14 mouse cellular contexts compared by ENCODE assay signal in the genomic region with DNA sequence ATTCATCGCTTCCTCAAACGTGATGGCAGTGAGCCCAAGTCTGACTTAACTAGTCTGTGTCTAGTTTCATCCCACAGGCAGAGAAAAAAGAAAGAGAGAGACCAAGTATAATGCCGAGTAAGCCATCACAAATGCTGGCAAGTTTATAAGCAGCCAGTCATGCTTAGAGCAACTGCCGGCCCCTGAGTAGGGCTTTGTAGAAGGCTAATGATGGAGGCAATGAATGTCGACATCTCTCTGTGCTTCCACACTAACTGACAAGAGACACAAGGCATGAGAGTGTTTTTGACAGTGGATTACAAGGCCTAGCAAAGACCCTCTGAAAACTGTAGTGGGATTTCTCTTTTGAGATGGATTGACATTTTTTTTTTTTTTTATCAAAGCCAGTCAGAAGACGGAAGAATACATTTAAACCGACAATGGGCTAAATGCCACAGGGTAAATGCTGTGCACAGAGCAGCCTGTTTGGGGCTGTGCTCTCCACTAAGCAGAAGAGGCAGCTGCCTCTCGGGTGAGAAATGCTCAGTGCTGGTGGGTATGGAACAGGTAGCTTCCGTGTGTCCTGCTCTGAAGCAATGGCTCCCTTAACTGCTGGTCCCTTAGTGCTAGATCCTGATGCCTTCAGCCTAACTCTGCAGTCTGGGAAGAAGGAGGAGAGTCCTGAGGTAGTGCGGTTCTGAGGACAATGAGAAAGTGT.
DNase-seq lines count a peak whose midpoint lies in the region; ATAC-seq and TF ChIP-seq lines count a peak whose summit lies in the region.
"Had no signal": no experiment of that assay in that cellular context is flagged by ENCODE, and none has a peak within 500 bp of the region (broad histone marks: within the 10 kb centered on the region; RNA-seq: fewer than 3 reads in every experiment).

No protein-coding gene starts in this region.

- no peak overlapping the region for H3K4me3 ChIP-seq in intestine, embryonic 16.5 days (ENCODE audit: low read length)
- no peak overlapping the region for H3K4me3 ChIP-seq in intestine, postnatal 0 days (ENCODE audit: low read depth, low read length)
- no peak overlapping the region for H3K4me3 ChIP-seq in forebrain, embryonic 14.5 days (ENCODE audit: low read depth, low read length)
- H3K4me3 ChIP-seq in midbrain, embryonic 13.5 days (replicated peaks): no peak overlapping the region
- H3K4me3 ChIP-seq: heart, embryonic 13.5 days; neural tube, embryonic 13.5 days had no signal

- peaks cover 10% of the 10 kb centered on the region; the same call in 1 of the 2 replicates for H3K4me1 ChIP-seq in intestine, embryonic 16.5 days (ENCODE audit: control insufficient read depth, insufficient read depth, low read length)
- no peaks in the 10 kb centered on the region; the same call in 1 of the 2 replicates for H3K4me1 ChIP-seq in intestine, postnatal 0 days (replicated peaks; ENCODE audit: control insufficient read depth, insufficient read depth, low read length)
- H3K4me1 ChIP-seq in forebrain, embryonic 14.5 days (ENCODE audit: control insufficient read depth, insufficient read depth, low read length): peaks cover 19% of the 10 kb centered on the region; the same call in 1 of the 2 replicates
- peaks cover 43% of the 10 kb centered on the region for H3K4me1 ChIP-seq in midbrain, embryonic 13.5 days (replicated peaks)

- H3K9me3 ChIP-seq in intestine, embryonic 16.5 days (ENCODE audit: control insufficient read depth, low read length): peaks cover 6% of the 10 kb centered on the region; the same call in 1 of the 2 replicates
- no peaks in the 10 kb centered on the region for H3K9me3 ChIP-seq in intestine, postnatal 0 days (ENCODE audit: control insufficient read depth)
- H3K9me3 ChIP-seq in forebrain, embryonic 14.5 days (replicated peaks; ENCODE audit: control insufficient read depth, low read length): no peaks in the 10 kb centered on the region
- H3K9me3 ChIP-seq in midbrain, embryonic 13.5 days: no peaks in the 10 kb centered on the region
- H3K9me3 ChIP-seq: heart, embryonic 13.5 days; neural tube, embryonic 13.5 days had no signal

- ATAC-seq in intestine, embryonic 16.5 days: no peak
- no peak for ATAC-seq in intestine, postnatal 0 days
- ATAC-seq in forebrain, embryonic 14.5 days: peak; percentile 89
- ATAC-seq in midbrain, embryonic 13.5 days: peak; percentile 63

- no peaks in the 10 kb centered on the region for H3K27me3 ChIP-seq in intestine, embryonic 16.5 days (replicated peaks; ENCODE audit: control insufficient read depth, insufficient read depth, low read length)
- no peaks in the 10 kb centered on the region for H3K27me3 ChIP-seq in intestine, postnatal 0 days (replicated peaks; ENCODE audit: control insufficient read depth, insufficient read depth, low read length)
- H3K27me3 ChIP-seq in forebrain, embryonic 14.5 days (replicated peaks; ENCODE audit: control insufficient read depth, insufficient read depth, low read length): no peaks in the 10 kb centered on the region
- H3K27me3 ChIP-seq in midbrain, embryonic 13.5 days: peaks cover 42% of the 10 kb centered on the region
- H3K27me3 ChIP-seq: heart, embryonic 13.5 days; neural tube, embryonic 13.5 days had no signal

- peak; percentile 93 for DNase-seq in brain, embryonic 14.5 days (ENCODE audit: low read depth)
- DNase-seq in forebrain, embryonic 14.5 days (ENCODE audit: low spot score): peak; percentile 80
- no peak for DNase-seq in adipocyte (ENCODE audit: low spot score)
- DNase-seq in adrenal gland, adult 8-10 months: no peak
- DNase-seq: adrenal gland, postnatal 14 days; embryo, embryonic 11 days; gastrocnemius, postnatal 36 days; heart, postnatal 4 days; lung, postnatal 4 days had no signal

- peak overlapping the region; percentile 7; the same call in 1 of the 2 replicates for H3K27ac ChIP-seq in intestine, embryonic 16.5 days (ENCODE audit: low read length)
- H3K27ac ChIP-seq in intestine, postnatal 0 days (ENCODE audit: low read depth, low read length): no peak overlapping the region
- peak overlapping the region; percentile 17; the same call in 1 of the 2 replicates for H3K27ac ChIP-seq in forebrain, embryonic 14.5 days (ENCODE audit: low read depth, low read length)
- H3K27ac ChIP-seq in midbrain, embryonic 13.5 days: no peak overlapping the region
- H3K27ac ChIP-seq: heart, embryonic 13.5 days; neural tube, embryonic 13.5 days had no signal

- no peak for TF ChIP-seq POLR2A in brain, embryonic 14.5 days (IDR thresholded peaks at IDR 0.05; ENCODE audit: borderline replicate concordance, extremely low read depth, insufficient read depth, insufficient read length, poor library complexity, severe bottlenecking)

- no peak overlapping the region for H3K4me2 ChIP-seq in intestine, embryonic 16.5 days (ENCODE audit: low read depth, low read length)
- H3K4me2 ChIP-seq in intestine, postnatal 0 days (replicated peaks; ENCODE audit: low read depth): no peak overlapping the region
- no peak overlapping the region for H3K4me2 ChIP-seq in forebrain, embryonic 14.5 days (ENCODE audit: low read length)
- no peak overlapping the region for H3K4me2 ChIP-seq in midbrain, embryonic 13.5 days (replicated peaks)
- H3K4me2 ChIP-seq: heart, embryonic 13.5 days; neural tube, embryonic 13.5 days had no signal

- H3K36me3 ChIP-seq in intestine, embryonic 16.5 days (ENCODE audit: control insufficient read depth, insufficient read depth, low read length): no peaks in the 10 kb centered on the region
- no peaks in the 10 kb centered on the region for H3K36me3 ChIP-seq in intestine, postnatal 0 days (ENCODE audit: control insufficient read depth, insufficient read depth)
- no peaks in the 10 kb centered on the region for H3K36me3 ChIP-seq in forebrain, embryonic 14.5 days (ENCODE audit: control insufficient read depth, insufficient read depth, low read length)
- H3K36me3 ChIP-seq in midbrain, embryonic 13.5 days: no peaks in the 10 kb centered on the region
- H3K36me3 ChIP-seq: heart, embryonic 13.5 days; neural tube, embryonic 13.5 days had no signal

- WGBS in intestine, embryonic 16.5 days: 57% methylated on average over 10 of the region's 10 CpGs
- 66% methylated on average over 10 of the region's 10 CpGs for WGBS in intestine, postnatal 0 days
- WGBS in forebrain, embryonic 14.5 days: 18% methylated on average over 10 of the region's 10 CpGs
- 30% methylated on average over 10 of the region's 10 CpGs for WGBS in midbrain, embryonic 13.5 days

- no peak overlapping the region for H3K9ac ChIP-seq in intestine, embryonic 16.5 days (ENCODE audit: low read depth, low read length)
- H3K9ac ChIP-seq in intestine, postnatal 0 days (ENCODE audit: low read depth, low read length): no peak overlapping the region
- peak overlapping the region; percentile 35; the same call in 1 of the 2 replicates for H3K9ac ChIP-seq in forebrain, embryonic 14.5 days (ENCODE audit: low read length)
- H3K9ac ChIP-seq in midbrain, embryonic 13.5 days (replicated peaks): no peak overlapping the region
- H3K9ac ChIP-seq: heart, embryonic 13.5 days; neural tube, embryonic 13.5 days had no signal

- no peak for TF ChIP-seq CTCF in intestine, postnatal 0 days (IDR thresholded peaks at IDR 0.05; ENCODE audit: low read depth)
- TF ChIP-seq CTCF in brain, embryonic 14.5 days (IDR thresholded peaks at IDR 0.05; ENCODE audit: borderline replicate concordance, extremely low read depth, insufficient read depth, insufficient read length): no peak

Comparison
In these comparisons a context has a peak if more than half of its experiments do, and no peak if none do; other contexts are left out.
1. H3K27ac ChIP-seq: peak in intestine, embryonic 16.5 days (single experiment) and forebrain, embryonic 14.5 days (single experiment); none in intestine, postnatal 0 days (single experiment) and midbrain, embryonic 13.5 days (single experiment).
2. ATAC-seq: peak in forebrain, embryonic 14.5 days (single experiment) and midbrain, embryonic 13.5 days (single experiment); none in intestine, embryonic 16.5 days (single experiment) and intestine, postnatal 0 days (single experiment).
3. DNase-seq: peak in brain, embryonic 14.5 days (single experiment) and forebrain, embryonic 14.5 days (single experiment); none in adipocyte (single experiment) and adrenal gland, adult 8-10 months (single experiment).